Mouse (Mus musculus): ENCODE measurements around the gene Grid2ip. TPM values are rescaled to one million over a fixed set of nuclear protein-coding genes. Genes with fewer than 3 reads are reported as not detected.

Gene Grid2ip
- polyA plus RNA-seq, 1 experiment from 2014 or later: 1.8 TPM

DNA sequence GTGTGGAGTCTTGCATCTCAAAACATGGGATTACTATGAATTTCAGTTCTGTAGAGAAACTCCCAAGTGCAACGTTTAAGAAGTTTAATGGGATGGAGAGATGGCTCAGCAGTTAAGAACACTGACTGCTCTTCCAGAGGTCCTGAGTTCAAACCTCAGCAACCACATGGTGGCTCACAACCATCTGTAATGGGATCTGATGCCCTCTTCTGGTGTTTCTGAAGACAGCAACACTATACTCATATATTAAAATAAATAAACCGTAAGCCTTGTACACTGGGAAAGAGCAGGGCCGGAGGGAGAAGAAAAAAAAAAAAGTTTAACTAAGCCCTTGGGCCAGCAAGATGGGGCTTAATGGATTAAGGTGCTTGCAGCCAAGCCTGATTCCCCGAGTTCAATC is 65.9 kb downstream of the Grid2ip start:
- Histone ChIP-seq H3K36me3 (peaks cover 44% of the 10 kb centered on the region), H3K9ac (no peak overlapping the region), H3K4me3 (replicated peaks) (no peak overlapping the region), H3K27ac (replicated peaks) (no peak overlapping the region), H3K4me2 (replicated peaks) (no peak overlapping the region), H3K9me3 (replicated peaks) (no peaks in the 10 kb centered on the region), H3K4me1 (no peaks in the 10 kb centered on the region), H3K27me3 (no peaks in the 10 kb centered on the region)
- no peak for ATAC-seq (ENCODE audit: insufficient number of reproducible peaks, low FRiP score, low TSS enrichment, low read depth)
- WGBS: 82% methylated on average over 4 of the region's 4 CpGs

DNA sequence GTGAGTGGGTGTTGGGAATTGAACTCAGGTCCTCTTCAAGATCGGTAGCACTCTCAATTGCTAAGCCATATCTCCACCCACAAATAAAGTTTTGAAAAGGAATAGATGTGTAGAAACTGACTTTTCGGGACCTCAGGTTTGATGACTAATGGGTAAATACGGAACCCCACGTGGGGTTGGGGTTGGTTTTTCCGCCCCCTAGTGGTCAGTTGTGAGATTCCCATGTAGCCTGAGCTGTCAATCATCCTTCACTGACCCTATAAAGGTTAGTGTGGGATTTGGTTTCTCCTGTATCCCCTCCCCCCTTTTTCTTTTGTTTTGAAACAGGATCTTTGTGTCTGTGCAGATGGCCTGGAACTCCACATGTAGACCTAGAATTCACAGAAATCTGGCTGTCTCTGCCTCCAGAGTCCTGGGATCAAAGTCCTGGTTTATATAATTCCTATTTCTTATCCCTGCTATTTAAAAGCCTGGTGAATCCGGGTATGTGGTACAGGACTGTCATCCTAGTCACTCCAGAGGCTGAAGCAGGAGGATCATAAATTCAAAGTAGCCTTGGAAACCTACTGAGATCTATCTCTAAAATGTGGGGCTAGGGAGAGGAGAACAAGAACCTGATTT is 66.9 kb downstream of the Grid2ip start:
- ATAC-seq (ENCODE audit: insufficient number of reproducible peaks, low FRiP score, low TSS enrichment, low read depth): no peak
- no peak overlapping the region for H3K4me2 ChIP-seq (replicated peaks)
- WGBS: 25% methylated on average over 6 of the region's 6 CpGs

DNA sequence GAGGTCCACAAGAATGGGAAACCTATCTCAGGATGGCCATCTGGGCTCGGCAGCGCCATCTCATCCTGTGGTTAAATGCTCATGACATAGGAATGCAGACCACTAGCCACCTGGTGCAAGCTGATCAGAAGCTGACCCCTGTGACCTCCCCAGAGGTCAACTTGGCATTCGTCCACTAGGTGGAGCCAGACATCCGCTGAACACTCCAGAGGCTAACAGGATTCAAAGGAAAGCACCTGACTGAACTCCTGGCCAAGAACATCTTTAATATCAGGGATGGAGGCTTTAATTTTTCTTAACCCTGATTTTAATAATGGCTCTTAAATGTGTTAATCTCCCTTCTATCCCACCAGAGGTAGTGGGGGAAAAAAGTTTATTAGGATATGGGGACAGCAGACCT is 77.3 kb downstream of the Grid2ip start:
- H3K27ac ChIP-seq (replicated peaks): no peak overlapping the region
- no peaks in the 10 kb centered on the region for H3K27me3 ChIP-seq
- 3% methylated on average over 4 of the region's 4 CpGs for WGBS
- no peaks in the 10 kb centered on the region for H3K36me3 ChIP-seq
- H3K4me3 ChIP-seq (replicated peaks): no peak overlapping the region
- no peaks in the 10 kb centered on the region for H3K9me3 ChIP-seq (replicated peaks)
- no peak for ATAC-seq (ENCODE audit: insufficient number of reproducible peaks, low FRiP score, low TSS enrichment, low read depth)
- H3K4me2 ChIP-seq (replicated peaks): no peak overlapping the region
- H3K9ac ChIP-seq: no peak overlapping the region
- H3K4me1 ChIP-seq: no peaks in the 10 kb centered on the region

More for the DNA sequence above, 66.9 kb downstream of the Grid2ip start:
- peaks cover 34% of the 10 kb centered on the region for H3K36me3 ChIP-seq
- no peak overlapping the region for H3K9ac ChIP-seq
- no peaks in the 10 kb centered on the region for H3K27me3 ChIP-seq
- H3K9me3 ChIP-seq (replicated peaks): no peaks in the 10 kb centered on the region
- H3K4me1 ChIP-seq: no peaks in the 10 kb centered on the region
- H3K27ac ChIP-seq (replicated peaks): no peak overlapping the region
- no peak overlapping the region for H3K4me3 ChIP-seq (replicated peaks)

DNA sequence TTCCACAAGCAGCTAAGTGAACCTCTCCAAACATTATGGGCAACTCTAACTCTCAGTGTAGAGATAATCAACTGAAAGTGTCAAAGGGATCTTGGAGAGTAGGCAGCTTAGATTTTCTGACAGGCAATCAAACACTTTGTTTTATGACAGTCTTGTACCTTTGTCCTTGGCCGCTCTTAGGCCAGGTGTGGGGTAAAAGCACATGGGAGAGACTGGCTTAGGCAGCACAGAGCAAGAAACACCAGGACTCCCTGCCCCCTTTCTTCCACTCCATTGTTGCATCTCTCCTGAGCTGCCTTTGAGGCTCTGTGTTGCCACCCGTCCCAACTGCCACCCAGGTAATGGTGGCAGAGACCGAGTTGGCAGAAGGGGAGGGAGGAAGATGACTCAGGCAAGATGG is 84.2 kb downstream of the Grid2ip start:
- Histone ChIP-seq H3K9ac (no peak overlapping the region), H3K27ac (replicated peaks) (no peak overlapping the region), H3K4me1 (no peaks in the 10 kb centered on the region), H3K36me3 (no peaks in the 10 kb centered on the region), H3K9me3 (replicated peaks) (no peaks in the 10 kb centered on the region), H3K4me2 (replicated peaks) (no peak overlapping the region), H3K4me3 (replicated peaks) (no peak overlapping the region), H3K27me3 (no peaks in the 10 kb centered on the region)
- no peak for ATAC-seq (ENCODE audit: insufficient number of reproducible peaks, low FRiP score, low TSS enrichment, low read depth)
- WGBS: 83% methylated on average over 3 of the region's 3 CpGs

DNA sequence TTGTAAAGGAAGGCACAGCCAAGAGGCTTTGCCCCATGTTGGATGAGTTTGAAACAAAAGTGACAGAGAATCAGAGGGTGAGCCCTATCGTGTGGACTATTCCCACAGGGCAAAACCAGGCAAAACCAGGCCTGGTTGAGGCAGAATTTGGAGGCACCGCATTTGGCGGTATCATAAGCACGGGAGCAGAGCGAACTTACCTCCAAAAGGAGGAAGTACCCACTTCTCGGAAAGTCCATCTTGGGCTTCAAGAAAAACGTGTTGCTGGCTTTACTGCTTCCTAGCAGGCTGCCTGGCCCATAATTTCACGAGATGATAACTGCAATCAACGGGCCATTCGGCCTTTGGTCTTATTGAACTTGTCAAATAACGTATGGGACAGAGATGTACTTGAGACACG is 84.6 kb downstream of the Grid2ip start:
- Histone ChIP-seq H3K9me3 (replicated peaks) (no peaks in the 10 kb centered on the region), H3K9ac (no peak overlapping the region), H3K27ac (replicated peaks) (no peak overlapping the region), H3K4me3 (replicated peaks) (no peak overlapping the region), H3K4me2 (replicated peaks) (no peak overlapping the region), H3K36me3 (no peaks in the 10 kb centered on the region), H3K27me3 (no peaks in the 10 kb centered on the region), H3K4me1 (no peaks in the 10 kb centered on the region)
- 85% methylated on average over 12 of the region's 12 CpGs for WGBS
- ATAC-seq (ENCODE audit: insufficient number of reproducible peaks, low FRiP score, low TSS enrichment, low read depth): no peak

Other genes with a start within 250 kb of the Grid2ip start
- gene Rnf216, start 244.3 kb upstream of the Grid2ip start, polyA plus RNA-seq (2015; fragmentation: Nextera tagmentation; extraction: Ambion mirVana): 41.2 and 42.7 TPM in 2 replicates
- 0.14 and 0.52 TPM in 2 replicates for gene Olfr718-ps1, start 209.8 kb upstream of the Grid2ip start, polyA plus RNA-seq (2015; fragmentation: Nextera tagmentation; extraction: Ambion mirVana)
- 13.4 and 15.4 TPM in 2 replicates for gene Rbak, start 176.6 kb upstream of the Grid2ip start, polyA plus RNA-seq (2015; fragmentation: Nextera tagmentation; extraction: Ambion mirVana)
- not detected in 2 replicates for gene Spdye4b, start 176.3 kb upstream of the Grid2ip start, polyA plus RNA-seq (2015; fragmentation: Nextera tagmentation; extraction: Ambion mirVana)
- gene Spdye4a, start 130.4 kb upstream of the Grid2ip start, polyA plus RNA-seq (2015; fragmentation: Nextera tagmentation; extraction: Ambion mirVana): not detected in 2 replicates
- 16.9 TPM in 2 replicates for gene Zfp12, start 122.2 kb upstream of the Grid2ip start, polyA plus RNA-seq (2015; fragmentation: Nextera tagmentation; extraction: Ambion mirVana)
- 4.4 and 5.2 TPM in 2 replicates for gene Zfp316, start 87.3 kb upstream of the Grid2ip start, polyA plus RNA-seq (2015; fragmentation: Nextera tagmentation; extraction: Ambion mirVana)
- 0.29 and 0.32 TPM in 2 replicates for gene Zfp853, start 63.7 kb upstream of the Grid2ip start, polyA plus RNA-seq (2015; fragmentation: Nextera tagmentation; extraction: Ambion mirVana)
- gene E130309D02Rik, start 42.0 kb upstream of the Grid2ip start, polyA plus RNA-seq (2015; fragmentation: Nextera tagmentation; extraction: Ambion mirVana): 33.1 and 33.7 TPM in 2 replicates
- gene Zdhhc4, start 28.1 kb upstream of the Grid2ip start, polyA plus RNA-seq (2015; fragmentation: Nextera tagmentation; extraction: Ambion mirVana): 74.6 and 77.8 TPM in 2 replicates
- 416 and 417 TPM in 2 replicates for gene Kdelr2, start 46.5 kb downstream of the Grid2ip start, polyA plus RNA-seq (2015; fragmentation: Nextera tagmentation; extraction: Ambion mirVana)
- 11.9 and 13.3 TPM in 2 replicates for gene Daglb, start 107.2 kb downstream of the Grid2ip start, polyA plus RNA-seq (2015; fragmentation: Nextera tagmentation; extraction: Ambion mirVana)
- 488 and 536 TPM in 2 replicates for gene Rac1, start 170.7 kb downstream of the Grid2ip start, polyA plus RNA-seq (2015; fragmentation: Nextera tagmentation; extraction: Ambion mirVana)

All from embryonic facial prominence, embryonic 15.5 days (tissue).